Mouse (Mus musculus) intestine, postnatal 0 days (tissue): ENCODE measurements around the gene Ttll8. TPM values are rescaled to one million over a fixed set of nuclear protein-coding genes. Genes with fewer than 3 reads are reported as not detected.

Source experiments
- ATAC-seq: fragments of 200-750 bp; cut with Nextera tagmentation; 2 replicates; pipeline ENCODE4 v1.8.0; 2017; ENCODE audit warnings: mild to moderate bottlenecking, moderate TSS enrichment, moderate library complexity
- H3K27ac ChIP-seq: fragments of 300-500 bp; sonication (generic); 2 replicates; pipeline ENCODE4 v1.5.1; 2014; ENCODE audit warnings: mild to moderate bottlenecking, low read depth, low read length, moderate library complexity
- H3K27me3 ChIP-seq: fragments of 300-500 bp; sonication (generic); replicated peaks from 2 replicates; pipeline ENCODE4 v1.6.1; 2014; ENCODE audit warnings: low read length, mixed read lengths; ENCODE audit not compliant: control insufficient read depth, insufficient read depth
- H3K36me3 ChIP-seq: fragments of 300-500 bp; sonication (generic); 2 replicates; pipeline ENCODE4 v1.6.1; 2014; ENCODE audit warnings: mild to moderate bottlenecking, moderate library complexity; ENCODE audit not compliant: control insufficient read depth, insufficient read depth
- H3K4me1 ChIP-seq: fragments of 300-500 bp; sonication (generic); replicated peaks from 2 replicates; pipeline ENCODE4 v1.6.1; 2014; ENCODE audit warnings: antibody characterized with exemption, low read length, mixed read lengths; ENCODE audit not compliant: control insufficient read depth, insufficient read depth
- H3K4me2 ChIP-seq: fragments of 300-500 bp; sonication (generic); replicated peaks from 2 replicates; pipeline ENCODE4 v1.6.1; 2014; ENCODE audit warnings: low read depth, mild to moderate bottlenecking, moderate library complexity
- H3K4me3 ChIP-seq: fragments of 300-500 bp; sonication (generic); 2 replicates; pipeline ENCODE4 v1.5.1; 2014; ENCODE audit warnings: low read depth, low read length
- H3K9ac ChIP-seq: fragments of 300-500 bp; sonication (generic); 2 replicates; pipeline ENCODE4 v1.6.1; 2014; ENCODE audit warnings: mild to moderate bottlenecking, low read depth, low read length
- H3K9me3 ChIP-seq: fragments of 300-500 bp; sonication (generic); 2 replicates; pipeline ENCODE4 v1.6.1; 2016; ENCODE audit warnings: mixed run types; ENCODE audit not compliant: control insufficient read depth
- CTCF ChIP-seq: sonication (generic); IDR thresholded peaks from 2 replicates; pipeline ENCODE4 v1.5.1; 2016; ENCODE audit warnings: low read depth, mild to moderate bottlenecking, control low read depth, antibody characterized with exemption, moderate library complexity
- WGBS: fragments of 180-500 bp; shearing (Covaris S2); extraction: QIAGEN DNeasy Blood & Tissue Kit; methylation state at CpG from one replicate; pipeline ENCODE4 v1.1.7; 2014; 5-methylcytosine and 5-hydroxymethylcytosine counted together
- polyA plus RNA-seq: library from polyadenylated mRNA; unstranded; fragments of >200 nt; fragmentation: Nextera tagmentation; extraction: Ambion mirVana; gene quantifications from 2 replicates; pipeline ENCODE4 v1.2.1, GENCODE M21; 2015

The Ttll8 gene
- polyA plus RNA-seq, 1 experiment from 2014 or later, result not detected

DNA sequence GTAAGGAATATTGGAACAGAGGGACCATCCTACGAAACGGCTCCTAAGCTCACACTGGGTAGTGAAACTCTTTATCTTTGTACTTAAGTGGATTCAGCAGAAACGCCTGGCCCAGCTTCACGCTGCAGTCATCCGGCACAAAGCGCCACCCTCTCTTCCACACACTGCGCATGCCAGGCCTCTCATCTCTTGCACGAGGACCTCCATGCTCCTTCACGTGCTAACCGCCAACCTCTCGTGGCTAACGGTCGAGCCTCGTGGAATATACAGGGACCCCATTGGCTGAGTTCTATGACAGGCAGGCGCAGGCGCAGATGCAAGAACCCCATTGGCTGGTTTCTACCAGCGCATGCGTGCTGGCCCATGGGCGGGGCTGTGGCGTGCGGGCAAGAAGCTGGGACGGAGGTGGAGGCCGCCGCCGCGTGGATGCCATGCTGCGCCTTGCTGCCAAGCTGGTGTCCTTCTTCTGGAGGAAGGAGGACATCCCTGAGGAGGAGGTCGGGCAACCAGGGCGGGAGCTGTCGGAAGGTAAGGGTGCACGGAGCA is 28.4 kb upstream of the Ttll8 start, which contains the start of gene Mov10l1:
Gene Mov10l1 (plus strand): TSS at position 376 of the 546 bp plus-strand sequence.
- no peak for ATAC-seq
- no peak for TF ChIP-seq CTCF
- no peaks in the 10 kb centered on the region for H3K36me3 ChIP-seq
- H3K9me3 ChIP-seq, result no peaks in the 10 kb centered on the region
- H3K27me3 ChIP-seq, result no peaks in the 10 kb centered on the region
- no peak within 1 kb of the TSS for H3K4me3 ChIP-seq
- 91% methylated on average over 31 of the region's 31 CpGs for WGBS
- no peak within 1 kb of the TSS for H3K4me2 ChIP-seq
- H3K27ac ChIP-seq, result no peak within 1 kb of the TSS
- H3K9ac ChIP-seq, result no peak within 1 kb of the TSS
- H3K4me1 ChIP-seq, result no peaks in the 10 kb centered on the region

DNA sequence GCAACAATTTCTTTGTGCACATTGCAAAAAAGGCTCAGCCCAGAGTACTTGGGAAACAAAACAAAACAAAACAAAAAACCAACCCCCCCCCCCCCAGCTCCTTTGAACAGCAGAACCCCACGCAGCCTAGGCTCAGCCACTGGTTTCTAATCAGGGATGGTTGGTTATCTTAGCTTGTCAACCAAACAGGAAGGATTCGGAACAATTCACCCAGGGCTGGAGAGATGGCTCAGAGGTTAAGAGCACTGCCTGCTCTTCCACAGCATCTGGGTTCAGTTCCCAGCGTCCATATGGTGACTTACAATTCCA is 24.9 kb upstream of the Ttll8 start:
- ATAC-seq, result no peak
- WGBS, result 61% methylated on average over 3 of the region's 3 CpGs
- no peak overlapping the region for H3K4me2 ChIP-seq
- H3K9me3 ChIP-seq, result no peaks in the 10 kb centered on the region
- no peak overlapping the region for H3K4me3 ChIP-seq
- no peaks in the 10 kb centered on the region for H3K4me1 ChIP-seq
- no peak for TF ChIP-seq CTCF
- no peaks in the 10 kb centered on the region for H3K36me3 ChIP-seq
- H3K27ac ChIP-seq, result no peak overlapping the region
- no peaks in the 10 kb centered on the region for H3K27me3 ChIP-seq
- no peak overlapping the region for H3K9ac ChIP-seq

DNA sequence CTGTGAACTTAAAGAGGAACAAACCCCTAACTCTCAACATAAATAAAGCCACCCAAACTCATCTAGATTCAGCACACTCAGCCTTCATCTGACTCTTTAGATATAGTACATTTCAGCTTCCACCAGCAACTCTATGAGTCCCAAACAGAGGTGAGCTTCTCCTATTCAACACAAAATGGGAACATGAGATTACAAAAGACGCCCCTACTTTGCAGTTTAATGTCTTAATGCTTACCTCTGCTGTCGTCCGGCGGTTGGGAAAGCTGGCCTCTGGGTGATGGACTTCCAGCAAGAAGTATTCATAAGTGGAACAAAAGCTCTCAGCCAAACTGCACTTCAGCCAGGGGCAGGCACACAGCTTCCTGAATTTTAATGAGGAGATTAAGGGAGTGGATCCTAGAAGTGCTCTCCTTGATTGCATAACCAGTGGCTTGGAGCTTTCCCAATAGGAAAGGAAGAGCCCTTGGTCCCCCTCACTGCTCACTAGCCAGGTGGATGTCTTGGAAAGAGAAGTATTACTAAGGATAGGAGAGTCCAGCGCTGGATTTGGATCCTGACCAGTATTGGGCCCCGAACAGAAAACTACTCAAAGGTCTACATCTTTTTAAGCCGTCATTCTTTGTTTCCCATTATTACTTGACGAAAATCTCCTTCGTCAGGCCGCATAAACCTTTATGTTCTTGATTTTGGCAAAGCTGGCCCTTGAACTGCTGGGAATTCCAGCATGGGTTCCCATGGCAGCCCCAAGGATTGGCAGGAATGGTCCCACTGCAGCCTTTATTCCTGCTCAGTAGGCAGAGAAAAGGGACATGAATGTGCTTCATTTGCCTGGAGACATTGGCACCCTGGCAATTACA is 24.3 kb upstream of the Ttll8 start, which contains the start of gene Mlc1:
Gene Mlc1 (minus strand): TSS at position 727 of the 857 bp plus-strand sequence.
- Histone ChIP-seq H3K4me3 (no peak within 1 kb of the TSS), H3K36me3 (no peaks in the 10 kb centered on the region), H3K9me3 (no peaks in the 10 kb centered on the region), H3K27me3 (no peaks in the 10 kb centered on the region), H3K4me1 (no peaks in the 10 kb centered on the region), H3K9ac (no peak within 1 kb of the TSS), H3K4me2 (no peak within 1 kb of the TSS), H3K27ac (no peak within 1 kb of the TSS)
- no peak for TF ChIP-seq CTCF
- WGBS, result 79% methylated on average over 10 of the region's 10 CpGs
- ATAC-seq, result no peak

DNA sequence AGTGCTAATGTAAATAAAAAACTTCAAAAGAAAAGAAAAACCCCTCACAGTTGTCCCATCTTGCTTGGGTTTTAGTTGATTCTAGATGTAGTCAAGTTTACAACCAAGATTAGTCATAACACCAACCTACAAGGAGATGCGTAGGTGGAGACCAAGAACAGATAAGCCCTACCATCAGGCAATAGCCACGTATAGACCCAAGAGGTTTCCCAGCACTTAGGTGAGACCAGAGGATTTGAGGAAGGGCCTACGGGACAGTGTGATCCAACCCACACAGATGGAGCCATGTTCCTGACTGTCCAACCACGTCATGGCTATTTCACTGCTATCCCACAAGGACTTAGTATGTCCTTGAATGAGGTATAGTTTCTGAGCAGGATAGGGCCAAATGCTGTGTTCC is 18.1 kb upstream of the Ttll8 start:
- TF ChIP-seq CTCF, result no peak
- no peak for ATAC-seq
- Histone ChIP-seq H3K9ac (no peak overlapping the region), H3K36me3 (no peaks in the 10 kb centered on the region), H3K27ac (no peak overlapping the region), H3K4me3 (no peak overlapping the region), H3K4me1 (no peaks in the 10 kb centered on the region), H3K27me3 (no peaks in the 10 kb centered on the region), H3K4me2 (no peak overlapping the region), H3K9me3 (no peaks in the 10 kb centered on the region)
- 80% methylated on average over 4 of the region's 4 CpGs for WGBS

DNA sequence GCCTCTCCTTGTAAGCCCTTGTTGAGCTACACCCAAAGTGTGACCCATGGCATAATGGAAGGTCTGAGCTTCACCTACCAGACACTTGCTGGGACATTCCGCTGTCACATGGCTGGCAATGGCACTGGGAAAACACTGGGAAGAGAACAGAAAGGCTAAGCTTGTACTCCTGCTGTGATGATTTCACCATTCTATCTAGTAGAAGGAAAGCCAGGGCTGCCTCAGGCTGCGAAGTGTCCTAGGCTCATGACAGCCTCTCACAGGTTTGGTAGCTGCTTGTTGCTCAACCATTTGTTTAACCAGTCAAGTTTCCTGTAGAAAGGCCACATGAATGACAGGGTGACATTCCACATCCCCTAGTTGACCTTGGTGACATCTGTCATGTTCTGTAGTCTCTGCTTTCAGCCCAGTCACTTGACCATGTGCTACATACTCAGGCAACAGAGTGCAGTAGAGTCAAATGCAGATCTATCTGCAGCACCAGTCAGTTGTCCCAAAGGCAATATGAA is 9.9 kb upstream of the Ttll8 start:
- no peaks in the 10 kb centered on the region for H3K36me3 ChIP-seq
- ATAC-seq, result no peak
- no peak overlapping the region for H3K4me2 ChIP-seq
- H3K27me3 ChIP-seq, result no peaks in the 10 kb centered on the region
- TF ChIP-seq CTCF, result no peak
- no peak overlapping the region for H3K4me3 ChIP-seq
- no peak overlapping the region for H3K27ac ChIP-seq
- no peaks in the 10 kb centered on the region for H3K4me1 ChIP-seq
- no peaks in the 10 kb centered on the region for H3K9me3 ChIP-seq
- WGBS, result 93% methylated on average over 2 of the region's 2 CpGs
- no peak overlapping the region for H3K9ac ChIP-seq

DNA sequence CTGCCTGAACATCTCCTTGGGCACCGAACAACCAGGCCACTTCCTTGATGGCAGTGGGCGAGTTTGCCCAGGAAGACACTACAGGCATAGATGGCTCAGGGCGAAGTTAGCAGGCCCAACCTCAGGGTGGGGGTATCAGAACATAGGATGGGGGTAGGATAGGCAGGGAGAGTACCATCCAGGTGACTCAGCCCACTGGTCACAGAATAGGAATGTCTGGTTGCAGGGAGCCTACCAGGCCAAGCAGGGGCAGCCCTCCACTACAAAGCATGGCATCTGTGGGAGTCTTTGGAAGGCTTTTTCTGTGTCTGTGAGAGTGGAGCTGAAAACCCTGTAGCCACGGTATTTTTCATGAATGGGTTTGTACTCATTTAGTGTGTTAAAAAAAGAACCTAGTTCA is 3.3 kb upstream of the Ttll8 start:
- no peaks in the 10 kb centered on the region for H3K4me1 ChIP-seq
- H3K4me2 ChIP-seq, result no peak overlapping the region
- no peak overlapping the region for H3K4me3 ChIP-seq
- TF ChIP-seq CTCF, result no peak
- 80% methylated on average over 4 of the region's 4 CpGs for WGBS
- no peaks in the 10 kb centered on the region for H3K36me3 ChIP-seq
- H3K27me3 ChIP-seq, result peaks cover 16% of the 10 kb centered on the region
- H3K27ac ChIP-seq, result no peak overlapping the region
- H3K9me3 ChIP-seq, result no peaks in the 10 kb centered on the region
- no peak overlapping the region for H3K9ac ChIP-seq
- no peak for ATAC-seq
